Mouse (Mus musculus) cerebellum, adult 9-11 months (tissue): ENCODE data around the gene Hddc2.

ENCODE experiments used
- DNase-seq: peaks from one replicate; pipeline ENCODE4 v3.0.0; 2022

Hddc2 gene

GRCm38 (mm10) chr10:31312865-31313848, at the start of gene Hddc2:
Gene Hddc2 (plus strand): TSS chr10:31313383.
- DNase-seq, result peak; percentile 70

GRCm38 (mm10) chr10:31272738-31273137, 40.4 kb upstream of the Hddc2 start:
- no peak for DNase-seq

GRCm38 (mm10) chr10:31273171-31273570, 40.0 kb upstream of the Hddc2 start:
- no peak for DNase-seq

GRCm38 (mm10) chr10:31287787-31288186, 25.4 kb upstream of the Hddc2 start:
- no peak for DNase-seq

- no peak for DNase-seq
These were observed 24.3 kb upstream of the Hddc2 start for GRCm38 (mm10) chr10:31288697-31289390.

- DNase-seq, result no peak
These were observed 17.5 kb upstream of the Hddc2 start for GRCm38 (mm10) chr10:31295705-31296104.

GRCm38 (mm10) chr10:31296458-31296857, 16.7 kb upstream of the Hddc2 start:
- no peak for DNase-seq

- no peak for DNase-seq
These were observed 16.1 kb upstream of the Hddc2 start for GRCm38 (mm10) chr10:31297106-31297505.

- no peak for DNase-seq
These were observed 14.9 kb upstream of the Hddc2 start for GRCm38 (mm10) chr10:31298263-31298662.

- peak; percentile 36 for DNase-seq
These were observed 14.1 kb upstream of the Hddc2 start for GRCm38 (mm10) chr10:31298921-31299574.

- DNase-seq, result no peak
These were observed 12.9 kb upstream of the Hddc2 start for GRCm38 (mm10) chr10:31300292-31300691.

- no peak for DNase-seq
These were observed 9.7 kb upstream of the Hddc2 start for GRCm38 (mm10) chr10:31303446-31303845.

- DNase-seq, result no peak
These were observed 6.1 kb upstream of the Hddc2 start for GRCm38 (mm10) chr10:31307024-31307598.

- no peak for DNase-seq
These were observed 5.3 kb downstream of the Hddc2 start for GRCm38 (mm10) chr10:31318491-31318890.

GRCm38 (mm10) chr10:31329436-31329835, 16.3 kb downstream of the Hddc2 start:
- no peak for DNase-seq

GRCm38 (mm10) chr10:31330286-31330962, 17.2 kb downstream of the Hddc2 start:
- DNase-seq, result no peak

- no peak for DNase-seq
These were observed 18.1 kb downstream of the Hddc2 start for GRCm38 (mm10) chr10:31331225-31331775.

- no peak for DNase-seq
These were observed 23.2 kb downstream of the Hddc2 start for GRCm38 (mm10) chr10:31336432-31336831.

GRCm38 (mm10) chr10:31346401-31346800, 33.2 kb downstream of the Hddc2 start:
- DNase-seq, result no peak

GRCm38 (mm10) chr10:31351056-31351455, 37.9 kb downstream of the Hddc2 start:
- no peak for DNase-seq

GRCm38 (mm10) chr10:31352845-31353427, 39.8 kb downstream of the Hddc2 start:
- no peak for DNase-seq

- no peak for DNase-seq
These were observed 41.0 kb downstream of the Hddc2 start for GRCm38 (mm10) chr10:31354141-31354540.
